Comparison of ENCODE assay signal across 8 mouse cellular contexts in the genomic region with DNA sequence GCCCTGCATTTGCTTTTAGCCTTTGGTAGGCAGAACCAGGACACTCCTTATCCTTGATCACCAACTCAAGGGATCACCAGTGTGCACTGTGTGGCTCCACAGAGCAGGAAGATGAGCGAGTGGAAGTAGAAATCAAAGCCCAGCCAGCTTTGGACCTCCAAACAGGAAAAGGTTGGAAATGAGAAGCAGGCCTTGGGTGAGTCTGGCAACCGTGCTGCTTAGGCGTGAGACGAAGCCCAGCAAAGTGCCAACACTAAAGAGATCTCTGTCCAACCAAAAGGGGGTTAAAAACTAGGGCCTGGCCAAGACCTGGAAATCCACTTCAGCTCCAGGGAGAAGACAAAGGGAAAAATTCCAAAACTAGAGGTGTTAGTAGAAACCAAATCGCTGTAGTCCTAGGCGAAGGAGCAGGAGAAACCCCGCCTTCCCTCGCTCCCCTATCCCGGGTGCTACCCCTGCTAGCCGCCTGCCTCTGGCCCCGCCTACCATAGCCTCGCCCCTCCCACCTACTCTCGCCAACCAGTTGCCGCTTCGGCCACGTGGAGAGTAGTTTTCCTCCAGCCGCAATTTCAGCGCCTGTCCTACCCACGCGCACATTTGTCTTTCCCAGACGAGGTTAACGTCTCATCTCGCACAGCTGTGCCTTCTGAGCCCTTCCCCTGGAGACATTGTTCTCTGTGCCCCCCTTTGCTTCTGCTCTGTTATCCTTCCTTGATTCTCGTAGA. TPM values are rescaled to one million over a fixed set of nuclear protein-coding genes. Genes with fewer than 3 reads are reported as not detected.
A peak's percentile ranks its signal among the peaks of the same experiment; 100 is the strongest.
DNase-seq lines count a peak whose midpoint lies in the region; ATAC-seq lines count a peak whose summit lies in the region.

No protein-coding gene starts in this region.

- intact Hi-C loops in left cerebral cortex, postnatal 25 days (cut with DNase I), result no loop called here

- peak; percentile 54 for ATAC-seq in activated CD4-positive, CD25-positive, alpha-beta regulatory T cell, adult 4 months
- ATAC-seq in inflammation-experienced regulatory T-cells, adult 6 months, result peak; percentile 61

- DNase-seq in embryo, embryonic 10.5 days (ENCODE audit: low spot score), result peak; percentile 83
- peak; percentile 82 for DNase-seq in gastrocnemius, postnatal 25 days
- peak; percentile 36 to 54 for DNase-seq in left cerebral cortex, postnatal 25 days (ENCODE audit: low spot score in 2 of 2)
- DNase-seq in mesoderm, embryonic 11.5 days (ENCODE audit: low read depth, low spot score), result peak; percentile 78
- peak; percentile 58 for DNase-seq in right cerebral cortex, postnatal 25 days
- DNase-seq in urinary bladder, postnatal 25 days (ENCODE audit: low spot score), result peak; percentile 73

RNA-seq across cellular contexts. Expression of a gene that starts 0.9 kb away (rescaled TPM):
- under 1 TPM; 0.34 to 0.82 TPM for polyA plus RNA-seq in activated CD4-positive, CD25-positive, alpha-beta regulatory T cell, adult 4 months (2017; shearing (Covaris generic))
- not detected for total RNA-seq in gastrocnemius, postnatal 25 days (2021)
- under 1 TPM in 2 of 3 experiments, not detected in 1; 0.21 to 0.38 TPM for polyA plus RNA-seq in inflammation-experienced regulatory T-cells, adult 6 months (2017; shearing (Covaris generic))
- under 1 TPM; 0.37 to 0.39 TPM for total RNA-seq in left cerebral cortex, postnatal 25 days (2021)

RNA-seq across cellular contexts. Expression of a gene that starts 37.7 kb away (rescaled TPM):
- polyA plus RNA-seq in activated CD4-positive, CD25-positive, alpha-beta regulatory T cell, adult 4 months (2017; shearing (Covaris generic)), result 100 to 1,000 TPM; 272 to 275 TPM
- 10 to 100 TPM; 36.9 to 39.6 TPM for total RNA-seq in gastrocnemius, postnatal 25 days (2021)
- 100 to 1,000 TPM; 267 to 340 (median 269) TPM for polyA plus RNA-seq in inflammation-experienced regulatory T-cells, adult 6 months (2017; shearing (Covaris generic))
- 100 to 1,000 TPM in 1 of 2 experiments, 10 to 100 TPM in 1; 92.4 to 101 TPM for total RNA-seq in left cerebral cortex, postnatal 25 days (2021)

Comparison
In these comparisons a context has a peak if more than half of its experiments do, and no peak if none do; other contexts are left out.
1. Peak in every context shown above with its lines: DNase-seq and ATAC-seq.